Mouse (Mus musculus) hindbrain, embryonic 10.5 days (tissue): ENCODE measurements around the gene U90926. TPM values are rescaled to one million over a fixed set of nuclear protein-coding genes. Genes with fewer than 3 reads are reported as not detected.

Experiments
- DNase-seq: peaks from one replicate; pipeline ENCODE4 v3.0.0-alpha.2; 2017; ENCODE audit warnings: low spot score
- H3K27ac ChIP-seq: fragments of 300-500 bp; sonication (generic); 2 replicates; pipeline ENCODE4 v1.5.1; 2016; ENCODE audit warnings: mild to moderate bottlenecking, moderate library complexity
- H3K27me3 ChIP-seq: fragments of 300-500 bp; sonication (generic); 2 replicates; pipeline ENCODE4 v1.6.1; 2016; ENCODE audit warnings: mild to moderate bottlenecking; ENCODE audit not compliant: poor library complexity, insufficient read depth, severe bottlenecking
- H3K36me3 ChIP-seq: fragments of 300-500 bp; sonication (generic); 2 replicates; pipeline ENCODE4 v1.6.1; 2016; ENCODE audit warnings: mild to moderate bottlenecking, moderate library complexity
- H3K4me1 ChIP-seq: fragments of 300-500 bp; sonication (generic); replicated peaks from 2 replicates; pipeline ENCODE4 v1.6.1; 2016; ENCODE audit warnings: mild to moderate bottlenecking
- H3K4me3 ChIP-seq: fragments of 300-500 bp; sonication (generic); 2 replicates; pipeline ENCODE4 v1.5.1; 2016; ENCODE audit warnings: mild to moderate bottlenecking, moderate library complexity
- H3K9me3 ChIP-seq: fragments of 300-500 bp; sonication (generic); 2 replicates; pipeline ENCODE4 v1.6.1; 2016; ENCODE audit warnings: mild to moderate bottlenecking, moderate library complexity
- WGBS: fragments of 180-500 bp; shearing (Covaris S2); methylation state at CpG from one replicate; pipeline ENCODE4 v1.1.7; 2016; 5-methylcytosine and 5-hydroxymethylcytosine counted together
- polyA plus RNA-seq: library from polyadenylated mRNA; unstranded; fragments of >200 nt; fragmentation: Nextera tagmentation; extraction: Ambion mirVana; gene quantifications from 2 replicates; pipeline ENCODE4 v1.2.1, GENCODE M21; 2016

The U90926 gene
- polyA plus RNA-seq, 1 experiment from 2014 or later, result not detected

DNA sequence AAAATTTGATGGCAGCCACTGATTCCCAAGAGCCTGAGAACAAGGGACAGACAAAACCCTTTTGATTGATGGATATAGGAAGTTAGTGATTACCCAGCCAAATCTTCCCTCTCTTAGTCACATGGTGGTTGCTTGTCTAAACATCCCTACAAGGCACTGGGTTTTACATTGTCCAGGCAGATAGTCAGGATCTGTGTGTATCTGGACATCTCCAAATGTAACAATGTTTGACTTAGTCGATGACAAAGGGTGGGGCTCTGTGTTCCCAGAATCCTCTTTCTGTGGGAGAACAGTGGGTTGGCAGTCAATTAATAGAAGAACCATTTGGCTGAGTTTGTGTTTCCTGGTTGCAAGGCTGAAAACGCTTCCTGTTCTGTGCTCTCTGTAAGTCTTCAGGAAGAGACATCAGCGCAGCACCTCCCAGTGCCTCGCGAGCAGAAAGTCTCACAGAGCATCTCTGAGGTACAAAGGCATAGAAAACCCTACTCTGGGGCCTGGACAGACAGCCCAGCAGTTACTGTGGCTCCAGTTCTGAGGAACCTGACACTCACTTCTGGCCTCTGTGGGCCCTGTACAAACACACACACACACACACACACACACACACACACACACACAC lies 19.8 kb upstream of the U90926 start:
- WGBS, result 74% methylated on average over 5 of the region's 5 CpGs
- Histone ChIP-seq H3K4me1 (peaks cover 8% of the 10 kb centered on the region; the same call in 1 of the 2 replicates), H3K36me3 (no peaks in the 10 kb centered on the region), H3K27me3 (peaks cover 7% of the 10 kb centered on the region; the same call in 1 of the 2 replicates), H3K9me3 (no peaks in the 10 kb centered on the region), H3K4me3 (no peak overlapping the region), H3K27ac (no peak overlapping the region)
- DNase-seq, result no peak

DNA sequence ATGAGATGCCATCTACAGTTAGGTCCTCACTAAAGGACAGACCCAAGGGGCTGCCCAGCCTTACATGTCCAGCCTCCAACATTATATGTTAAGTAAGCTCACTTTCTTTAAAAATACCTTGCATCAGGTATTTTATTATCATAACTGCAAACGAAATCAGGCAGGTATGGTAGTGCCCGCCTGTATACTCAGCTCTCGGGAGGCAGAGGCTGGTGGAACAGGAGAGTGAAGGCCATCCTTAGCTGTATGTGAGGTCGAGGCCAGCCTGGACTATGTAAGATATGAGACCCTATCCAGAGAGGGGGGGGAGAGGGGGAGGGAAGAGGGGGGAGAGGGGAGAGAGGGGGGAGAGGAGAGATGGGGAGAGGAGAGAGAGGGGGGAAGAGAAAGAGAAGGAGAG lies 18.2 kb upstream of the U90926 start:
- no peaks in the 10 kb centered on the region for H3K36me3 ChIP-seq
- no peaks in the 10 kb centered on the region for H3K9me3 ChIP-seq
- DNase-seq, result no peak
- peaks cover 3% of the 10 kb centered on the region; the same call in 1 of the 2 replicates for H3K4me1 ChIP-seq
- H3K27me3 ChIP-seq, result peaks cover 1% of the 10 kb centered on the region; the same call in 1 of the 2 replicates
- H3K27ac ChIP-seq, result no peak overlapping the region
- WGBS, result 90% methylated on average over 4 of the region's 4 CpGs
- no peak overlapping the region for H3K4me3 ChIP-seq

DNA sequence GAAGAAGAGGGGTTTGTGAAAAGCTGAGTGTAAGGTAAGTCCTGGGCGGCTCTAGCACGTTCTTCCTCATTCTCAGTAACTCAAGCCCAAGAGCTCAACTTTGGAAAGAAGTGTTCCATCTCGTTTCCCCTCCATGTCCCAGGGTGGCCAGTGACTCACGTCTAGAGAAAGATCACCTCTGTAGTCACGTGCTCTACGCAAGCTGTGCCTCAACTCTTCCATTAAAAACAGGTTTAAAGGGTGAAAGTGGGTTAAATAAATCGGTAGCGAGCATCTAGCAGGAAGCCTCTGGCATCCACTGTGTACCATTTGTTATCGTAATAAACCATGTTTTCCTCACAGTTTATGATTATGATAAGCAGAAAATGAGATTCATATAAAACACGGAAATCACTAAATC lies 16.6 kb upstream of the U90926 start:
- H3K27me3 ChIP-seq, result no peaks in the 10 kb centered on the region
- H3K4me1 ChIP-seq, result peaks cover 3% of the 10 kb centered on the region; the same call in 1 of the 2 replicates
- DNase-seq, result no peak
- no peaks in the 10 kb centered on the region for H3K9me3 ChIP-seq
- no peak overlapping the region for H3K27ac ChIP-seq
- H3K36me3 ChIP-seq, result no peaks in the 10 kb centered on the region
- no peak overlapping the region for H3K4me3 ChIP-seq
- 82% methylated on average over 10 of the region's 10 CpGs for WGBS

DNA sequence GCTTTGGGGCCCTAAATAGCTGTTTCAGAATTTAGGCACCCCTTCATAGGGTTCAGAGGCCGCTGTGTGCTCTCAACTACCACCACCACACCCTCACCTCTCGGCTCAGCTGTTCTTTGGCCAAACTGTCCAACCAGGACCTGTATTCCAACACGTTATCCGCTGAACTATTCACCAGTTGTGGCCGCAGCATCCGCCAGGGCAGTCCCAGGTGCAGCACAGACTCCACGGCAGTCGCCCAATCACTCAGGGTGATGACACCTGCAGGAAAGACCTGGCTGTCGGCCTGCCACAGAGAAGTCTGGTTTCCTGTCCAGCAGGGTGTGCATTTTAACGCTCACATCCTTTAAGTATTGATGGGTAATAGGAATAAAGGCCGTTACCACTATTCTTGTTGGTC lies 15.1 kb upstream of the U90926 start:
- 85% methylated on average over 11 of the region's 11 CpGs for WGBS
- H3K4me1 ChIP-seq, result peaks cover 3% of the 10 kb centered on the region; the same call in 1 of the 2 replicates
- no peak overlapping the region for H3K27ac ChIP-seq
- DNase-seq, result no peak
- no peaks in the 10 kb centered on the region for H3K36me3 ChIP-seq
- no peak overlapping the region for H3K4me3 ChIP-seq
- H3K9me3 ChIP-seq, result no peaks in the 10 kb centered on the region
- H3K27me3 ChIP-seq, result no peaks in the 10 kb centered on the region

DNA sequence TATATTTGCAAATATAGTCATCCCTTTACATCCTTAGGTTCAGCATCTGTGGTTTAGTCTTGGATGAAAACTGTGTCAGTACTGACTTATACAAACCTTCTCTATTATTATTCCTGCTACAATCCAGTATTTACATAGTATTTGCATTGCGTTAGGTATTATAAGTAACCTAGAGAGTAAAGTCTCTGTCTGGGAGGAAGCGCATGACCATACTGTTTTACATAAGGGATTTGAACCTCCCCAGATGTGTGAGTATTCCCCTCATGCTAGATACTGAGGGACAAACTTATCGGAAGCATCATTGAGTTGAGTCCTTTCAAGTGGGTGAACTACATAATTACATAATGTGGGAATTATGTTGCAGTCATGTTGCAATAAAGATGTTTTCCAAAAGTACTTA lies 14.3 kb upstream of the U90926 start:
- Histone ChIP-seq H3K9me3 (no peaks in the 10 kb centered on the region), H3K27ac (no peak overlapping the region), H3K36me3 (no peaks in the 10 kb centered on the region), H3K27me3 (no peaks in the 10 kb centered on the region), H3K4me1 (peaks cover 3% of the 10 kb centered on the region; the same call in 1 of the 2 replicates), H3K4me3 (no peak overlapping the region)
- WGBS, result 90% methylated on average over 3 of the region's 3 CpGs
- no peak for DNase-seq

DNA sequence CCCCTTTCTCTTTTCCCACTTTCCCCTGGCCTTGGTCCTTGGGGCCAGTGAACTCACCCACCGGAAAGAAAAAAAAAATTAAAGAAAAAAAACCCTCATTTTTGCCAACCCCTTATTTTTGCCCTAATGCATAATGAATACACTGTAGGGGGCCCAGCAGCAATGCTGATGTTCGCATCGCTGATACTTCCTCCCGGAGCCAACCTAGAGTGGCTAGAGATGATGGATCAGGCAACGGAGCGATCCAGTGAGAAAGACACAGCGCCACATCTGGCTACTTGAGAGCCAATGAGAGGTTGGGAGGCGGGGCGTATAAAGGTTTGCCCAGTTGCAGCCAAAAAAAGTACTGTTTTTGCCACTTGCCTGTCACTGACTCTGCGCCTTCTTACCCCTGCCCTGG lies 13.6 kb upstream of the U90926 start:
- Histone ChIP-seq H3K36me3 (no peaks in the 10 kb centered on the region), H3K4me3 (no peak overlapping the region), H3K9me3 (no peaks in the 10 kb centered on the region), H3K27ac (no peak overlapping the region), H3K4me1 (peaks cover 3% of the 10 kb centered on the region; the same call in 1 of the 2 replicates), H3K27me3 (no peaks in the 10 kb centered on the region)
- 31% methylated on average over 10 of the region's 10 CpGs for WGBS
- DNase-seq, result no peak

DNA sequence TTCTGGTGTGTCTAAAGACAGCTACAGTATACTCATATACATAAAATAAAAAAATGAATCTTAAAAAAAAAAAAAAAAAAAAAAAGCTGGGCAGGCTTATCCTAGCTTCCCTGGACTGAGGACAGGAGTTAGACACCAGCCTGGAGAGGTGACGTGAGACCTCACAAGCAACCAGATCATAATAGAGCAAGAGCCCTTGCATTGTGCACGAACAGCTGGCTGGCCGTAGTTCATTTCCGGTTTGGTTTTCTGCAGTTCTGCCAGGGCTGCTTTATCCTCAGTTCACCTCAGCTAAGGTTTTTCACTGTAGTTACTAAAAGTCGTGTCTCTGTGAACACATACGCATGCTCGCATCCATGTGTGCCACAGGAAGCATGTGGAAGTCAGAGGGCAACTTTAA lies 12.6 kb upstream of the U90926 start:
- 86% methylated on average over 7 of the region's 7 CpGs for WGBS
- Histone ChIP-seq H3K9me3 (no peaks in the 10 kb centered on the region), H3K4me3 (no peak overlapping the region), H3K27ac (no peak overlapping the region), H3K27me3 (no peaks in the 10 kb centered on the region), H3K4me1 (peaks cover 3% of the 10 kb centered on the region; the same call in 1 of the 2 replicates), H3K36me3 (no peaks in the 10 kb centered on the region)
- DNase-seq, result no peak

DNA sequence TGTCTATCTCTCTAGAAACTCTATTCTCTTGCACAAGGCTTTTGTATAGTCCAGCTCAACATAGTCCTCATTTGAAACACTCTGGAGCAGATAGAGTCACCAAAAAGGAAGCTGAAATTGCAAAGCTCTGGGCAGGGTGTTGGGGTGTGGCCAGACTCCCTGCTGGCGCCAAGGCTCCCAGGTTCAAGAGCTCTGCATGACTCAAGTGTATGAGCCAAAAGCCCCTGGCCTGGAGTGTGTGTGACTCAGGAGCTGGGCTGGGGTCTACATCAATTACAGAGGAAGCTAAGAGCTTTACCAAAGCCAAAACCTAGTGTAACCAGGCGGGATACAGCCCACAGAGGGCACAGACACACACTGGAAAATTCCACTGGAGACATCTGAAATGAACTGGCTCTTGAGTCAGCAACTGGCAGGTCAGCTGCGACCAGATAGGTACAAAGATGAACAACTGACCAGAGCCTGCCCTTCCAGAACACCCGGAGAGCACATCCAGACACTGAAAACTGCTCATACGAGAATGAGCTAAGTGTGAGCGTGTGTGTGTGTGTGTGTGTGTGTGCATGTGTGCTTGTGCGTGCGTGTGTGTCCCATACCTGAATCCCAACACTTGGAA lies 5.2 kb upstream of the U90926 start:
- WGBS, result 91% methylated on average over 8 of the region's 8 CpGs
- H3K27ac ChIP-seq, result no peak overlapping the region
- no peak overlapping the region for H3K4me3 ChIP-seq
- H3K27me3 ChIP-seq, result no peaks in the 10 kb centered on the region
- DNase-seq, result no peak
- H3K36me3 ChIP-seq, result no peaks in the 10 kb centered on the region
- no peaks in the 10 kb centered on the region for H3K9me3 ChIP-seq
- H3K4me1 ChIP-seq, result peaks cover 8% of the 10 kb centered on the region; the same call in 1 of the 2 replicates

DNA sequence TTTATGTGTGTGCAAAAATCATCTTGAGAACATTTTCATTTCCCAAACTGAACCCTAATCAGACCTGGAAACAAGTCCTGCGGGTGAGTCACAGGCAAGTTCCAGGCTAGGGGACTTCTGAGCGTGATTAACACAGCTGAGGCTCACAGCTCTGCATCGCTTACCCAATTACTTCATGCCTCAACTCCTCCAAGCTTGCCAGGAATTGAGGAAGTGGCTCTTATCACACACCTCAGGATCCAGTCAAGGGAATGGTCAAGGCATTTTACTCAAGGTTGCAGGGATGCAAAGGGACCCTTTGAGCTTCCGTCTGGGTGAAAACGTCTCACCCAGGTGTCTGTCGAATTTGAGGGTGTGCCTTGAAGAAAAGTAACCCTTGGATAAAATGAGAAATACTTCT lies 4.6 kb upstream of the U90926 start:
- 85% methylated on average over 6 of the region's 6 CpGs for WGBS
- Histone ChIP-seq H3K4me3 (no peak overlapping the region), H3K27me3 (no peaks in the 10 kb centered on the region), H3K36me3 (no peaks in the 10 kb centered on the region), H3K27ac (no peak overlapping the region), H3K9me3 (no peaks in the 10 kb centered on the region), H3K4me1 (peaks cover 8% of the 10 kb centered on the region; the same call in 1 of the 2 replicates)
- DNase-seq, result no peak

DNA sequence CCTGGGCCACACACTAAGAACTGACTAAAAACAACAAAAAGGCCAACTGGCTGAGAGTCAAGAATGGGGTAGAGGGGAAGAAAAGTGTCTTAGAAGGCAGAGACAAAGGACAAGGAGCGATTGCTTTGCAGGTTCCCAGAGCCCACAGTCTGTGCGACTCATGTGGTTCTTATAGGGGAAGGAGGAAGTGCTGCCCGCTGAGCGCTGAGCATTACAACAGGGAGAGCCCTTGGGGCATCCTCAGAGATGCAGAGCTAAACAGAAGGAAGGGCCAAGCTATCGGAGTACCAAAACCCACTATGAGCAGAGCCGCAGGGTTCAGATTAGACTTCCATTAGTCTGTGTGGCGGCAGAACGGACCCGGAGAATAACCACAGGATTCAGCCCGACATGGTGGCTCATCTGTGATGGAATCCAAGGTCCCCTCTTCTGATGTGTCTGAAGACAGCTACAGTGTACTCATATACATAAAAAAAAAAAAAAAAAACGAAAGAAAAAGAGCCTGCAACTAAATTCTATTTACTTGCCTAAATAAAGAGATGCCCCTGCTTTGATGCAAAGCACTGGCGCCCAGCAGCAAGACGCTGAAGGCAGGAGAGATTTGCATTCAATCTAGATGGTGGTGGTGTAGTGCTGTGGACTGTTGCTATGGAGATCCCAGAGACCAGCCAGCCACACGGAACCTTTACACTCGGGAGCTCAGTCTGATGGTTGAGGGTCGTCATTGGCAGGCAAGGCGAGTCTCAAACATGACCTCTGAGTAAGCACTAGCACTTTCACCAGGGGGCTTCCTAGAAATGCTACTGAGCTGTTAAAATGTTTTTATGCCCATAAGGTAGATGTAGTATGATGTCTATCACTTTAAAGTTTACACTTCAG lies 3.9 kb upstream of the U90926 start:
- H3K4me3 ChIP-seq, result no peak overlapping the region
- no peaks in the 10 kb centered on the region for H3K27me3 ChIP-seq
- no peak for DNase-seq
- peaks cover 8% of the 10 kb centered on the region; the same call in 1 of the 2 replicates for H3K4me1 ChIP-seq
- 44% methylated on average over 17 of the region's 17 CpGs for whole genome bisulfite sequencing
- no peaks in the 10 kb centered on the region for H3K9me3 ChIP-seq
- no peaks in the 10 kb centered on the region for H3K36me3 ChIP-seq
- H3K27ac ChIP-seq, result no peak overlapping the region

DNA sequence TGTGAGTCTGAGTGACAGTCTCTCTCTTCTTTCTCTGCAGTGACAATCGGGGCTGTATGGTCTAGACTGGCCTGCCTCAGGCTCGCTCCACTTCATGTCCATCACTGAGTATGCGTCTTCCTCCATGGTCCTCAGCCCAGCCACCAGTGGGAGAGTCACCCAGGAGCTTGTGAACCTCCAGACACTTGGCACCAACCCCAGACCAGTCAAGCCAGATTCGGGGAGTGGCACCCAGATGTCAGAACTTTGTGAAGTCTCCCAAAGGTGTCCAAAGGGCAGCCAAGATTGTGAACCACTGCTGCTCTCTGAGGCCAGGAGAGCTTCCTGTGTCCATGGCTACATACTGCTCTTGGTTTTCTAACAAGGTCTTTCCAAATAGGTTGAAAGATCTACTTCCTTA lies 3.0 kb downstream of the U90926 start:
- 91% methylated on average over 4 of the region's 4 CpGs for WGBS
- H3K4me3 ChIP-seq, result no peak overlapping the region

DNA sequence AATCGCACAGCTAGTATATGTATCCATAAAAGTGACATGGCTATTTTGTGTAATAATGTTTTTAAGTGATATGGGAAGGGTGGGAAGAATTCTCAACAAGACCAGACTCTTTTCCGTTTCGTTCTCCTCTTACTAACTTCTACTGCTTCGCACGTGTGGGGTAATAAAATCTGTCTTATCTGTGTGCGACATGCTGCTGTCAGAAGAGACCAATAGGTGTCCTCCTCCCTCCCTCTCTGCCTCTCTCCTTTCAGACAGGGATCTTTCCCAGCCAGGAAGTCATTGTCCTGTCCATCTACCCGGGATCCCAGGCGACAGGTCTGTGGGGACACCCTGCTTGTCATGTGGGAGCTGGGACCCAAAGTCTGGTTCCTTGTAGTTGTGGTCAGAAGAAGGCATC lies 5.0 kb downstream of the U90926 start:
- H3K9me3 ChIP-seq, result no peaks in the 10 kb centered on the region
- H3K36me3 ChIP-seq, result peaks cover 7% of the 10 kb centered on the region; the same call in 1 of the 2 replicates
- WGBS, result 83% methylated on average over 8 of the region's 8 CpGs

More for the DNA sequence above, 3.0 kb downstream of the U90926 start:
- H3K27me3 ChIP-seq, result no peaks in the 10 kb centered on the region
- no peaks in the 10 kb centered on the region for H3K36me3 ChIP-seq
- no peaks in the 10 kb centered on the region for H3K9me3 ChIP-seq
- no peak overlapping the region for H3K27ac ChIP-seq
- no peak for DNase-seq
- H3K4me1 ChIP-seq, result no peaks in the 10 kb centered on the region

DNA sequence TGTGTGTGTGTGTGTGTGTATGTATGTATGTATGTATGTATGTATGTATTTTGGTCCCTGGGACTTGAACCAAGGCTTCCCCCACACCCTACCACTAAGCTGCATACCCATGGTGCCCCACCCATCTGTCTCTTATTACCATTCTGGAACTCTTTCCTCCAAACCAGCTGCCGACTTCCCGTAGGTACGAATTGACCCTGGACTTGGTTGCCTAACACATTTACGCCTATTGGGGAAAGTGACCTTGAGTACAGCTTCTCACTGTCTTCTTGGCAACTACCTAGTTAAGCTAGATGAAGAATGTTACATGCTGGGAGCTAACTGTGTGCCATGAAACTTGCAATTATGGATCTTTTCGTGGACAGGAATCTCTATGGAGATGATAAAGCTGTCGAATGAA lies 9.1 kb downstream of the U90926 start:
- Histone ChIP-seq H3K4me1 (no peaks in the 10 kb centered on the region), H3K27me3 (no peaks in the 10 kb centered on the region), H3K4me3 (no peak overlapping the region), H3K36me3 (peaks cover 43% of the 10 kb centered on the region), H3K27ac (no peak overlapping the region), H3K9me3 (no peaks in the 10 kb centered on the region)
- DNase-seq, result no peak
- 91% methylated on average over 6 of the region's 6 CpGs for WGBS

More for the DNA sequence above, 5.0 kb downstream of the U90926 start:
- H3K27ac ChIP-seq, result no peak overlapping the region
- DNase-seq, result no peak
- no peak overlapping the region for H3K4me3 ChIP-seq
- no peaks in the 10 kb centered on the region for H3K4me1 ChIP-seq
- H3K27me3 ChIP-seq, result no peaks in the 10 kb centered on the region
